Mouse (Mus musculus) liver, adult 2 months (tissue): ENCODE measurements at regions not wholly inside any gene's neighbourhood (a gene's known extent, or its start where the extent isn't known, plus 50 kb on each side); places are given as distances from the start of the nearest gene placed in this dataset.

Experiments
- DNase-seq: peaks from one replicate; pipeline ENCODE4 v3.0.0-alpha.2; 2011; ENCODE audit warnings: low read depth, low spot score; ENCODE audit errors: extremely low read depth
- H3K27ac ChIP-seq: fragments of 200-500 bp; replicated peaks from 2 replicates; pipeline ENCODE4 v1.5.1; 2012; ENCODE audit warnings: low read depth, mild to moderate bottlenecking, control low read depth, inconsistent platforms, low read length; ENCODE audit not compliant: insufficient read depth
- H3K27me3 ChIP-seq: fragments of 200-500 bp; 2 replicates; pipeline ENCODE4 v1.6.1; 2012; ENCODE audit warnings: mild to moderate bottlenecking, moderate library complexity, low read length, inconsistent platforms; ENCODE audit not compliant: control insufficient read depth, insufficient read depth
- H3K36me3 ChIP-seq: fragments of 200-500 bp; 2 replicates; pipeline ENCODE4 v1.6.1; 2012; ENCODE audit warnings: low read length, inconsistent platforms; ENCODE audit not compliant: control insufficient read depth, insufficient read depth
- H3K4me1 ChIP-seq: fragments of 200-500 bp; 2 replicates; pipeline ENCODE4 v1.6.1; 2011; ENCODE audit warnings: low read length; ENCODE audit not compliant: control insufficient read depth, insufficient read depth
- H3K4me3 ChIP-seq: fragments of 200-500 bp; 2 replicates; pipeline ENCODE4 v1.5.1; 2011; ENCODE audit warnings: low read depth, mild to moderate bottlenecking, control low read depth, low read length, moderate library complexity; ENCODE audit not compliant: insufficient read depth
- H3K79me2 ChIP-seq: fragments of 200-500 bp; 2 replicates; pipeline ENCODE4 v1.6.1; 2012; ENCODE audit warnings: inconsistent platforms, mild to moderate bottlenecking, low read length, moderate library complexity; ENCODE audit not compliant: control insufficient read depth, insufficient read depth
- H3K9ac ChIP-seq: fragments of 200-500 bp; 2 replicates; pipeline ENCODE4 v1.6.1; 2012; ENCODE audit warnings: low read depth, mild to moderate bottlenecking, control low read depth, inconsistent platforms, low read length
- CTCF ChIP-seq: fragments of 200-500 bp; IDR thresholded peaks from 2 replicates; pipeline ENCODE4 v1.5.1; 2011; ENCODE audit warnings: low read depth, low read length, control low read depth
- POLR2A ChIP-seq: fragments of 200-500 bp; IDR thresholded peaks from 2 replicates; pipeline ENCODE4 v1.6.1; 2011; ENCODE audit warnings: low read length, control low read depth; ENCODE audit not compliant: insufficient read depth; ENCODE audit errors: extremely low read depth
- WGBS: fragments of 180-500 bp; shearing (Covaris S2); methylation state at CpG from one replicate; pipeline ENCODE4 v1.1.7; 2018; 5-methylcytosine and 5-hydroxymethylcytosine counted together

DNA sequence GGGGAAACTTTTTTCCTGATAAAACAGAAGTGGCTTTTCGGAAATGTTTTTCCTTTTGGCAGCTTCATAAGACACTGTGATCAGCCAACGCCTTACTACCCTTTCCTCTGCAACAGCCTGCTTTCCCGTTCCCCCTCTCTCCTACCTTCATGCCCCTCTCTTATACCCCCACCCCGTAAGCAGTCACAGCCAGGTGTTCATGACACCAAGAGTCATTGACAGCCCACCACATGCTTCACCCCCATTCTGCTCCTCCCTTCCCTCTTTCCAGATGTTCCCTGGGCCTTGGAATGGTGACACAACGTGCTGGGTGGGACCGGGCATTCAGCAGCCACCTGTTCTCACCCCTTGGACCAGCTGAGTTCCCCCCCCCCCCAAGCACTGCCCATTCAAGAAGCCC, 56.5 kb upstream of the Cux1 start:
- 62% methylated on average over 6 of the region's 6 CpGs for WGBS
- no peak for TF ChIP-seq CTCF
- no peak for TF ChIP-seq POLR2A
- Histone ChIP-seq H3K4me1 (no peaks in the 10 kb centered on the region), H3K9ac (no peak overlapping the region), H3K79me2 (no peaks in the 10 kb centered on the region), H3K27ac (no peak overlapping the region), H3K27me3 (peaks cover 4% of the 10 kb centered on the region; the same call in 1 of the 2 replicates), H3K4me3 (no peak overlapping the region), H3K36me3 (no peaks in the 10 kb centered on the region)
- no peak for DNase-seq

DNA sequence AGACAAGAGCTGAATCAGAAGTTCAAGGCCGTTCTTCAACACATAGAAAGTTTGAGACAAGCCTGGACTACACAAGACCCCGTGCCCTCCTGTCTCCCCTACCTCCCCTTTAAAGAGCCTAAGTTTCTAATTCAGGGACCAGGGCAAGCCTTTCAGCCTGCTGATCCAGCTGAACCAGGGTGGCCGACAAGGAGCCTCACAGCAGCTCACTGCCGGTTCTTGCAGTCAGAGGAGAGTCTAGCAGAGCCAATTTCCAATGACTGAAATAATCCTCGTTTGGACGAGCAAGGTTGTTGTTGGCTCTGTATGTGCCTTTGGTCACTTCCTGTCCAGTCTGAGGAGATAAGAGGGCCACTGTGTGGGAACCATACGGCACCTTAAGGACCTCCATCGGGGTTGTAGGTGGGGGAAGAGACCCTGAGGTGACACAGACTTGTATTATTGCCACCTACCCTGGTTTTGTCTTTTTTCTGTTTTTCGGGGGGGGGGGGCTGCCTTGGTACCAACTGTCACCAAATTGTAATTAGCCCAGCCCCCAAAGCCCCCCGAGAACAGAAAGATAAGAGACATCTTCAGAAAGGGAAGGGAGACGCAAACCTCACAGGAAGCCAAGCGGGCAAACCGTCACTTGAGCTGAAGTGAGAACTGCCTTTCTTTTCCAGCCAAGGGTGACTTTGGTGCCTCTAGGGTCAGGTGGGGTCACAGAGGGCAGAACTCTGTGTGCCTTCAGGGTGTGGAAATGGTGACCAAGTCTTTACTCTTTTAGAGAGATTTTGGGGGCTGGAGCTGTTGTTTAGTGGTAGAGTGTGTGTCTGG, 58.1 kb upstream of the Cux1 start:
- WGBS: 66% methylated on average over 13 of the region's 13 CpGs

DNA sequence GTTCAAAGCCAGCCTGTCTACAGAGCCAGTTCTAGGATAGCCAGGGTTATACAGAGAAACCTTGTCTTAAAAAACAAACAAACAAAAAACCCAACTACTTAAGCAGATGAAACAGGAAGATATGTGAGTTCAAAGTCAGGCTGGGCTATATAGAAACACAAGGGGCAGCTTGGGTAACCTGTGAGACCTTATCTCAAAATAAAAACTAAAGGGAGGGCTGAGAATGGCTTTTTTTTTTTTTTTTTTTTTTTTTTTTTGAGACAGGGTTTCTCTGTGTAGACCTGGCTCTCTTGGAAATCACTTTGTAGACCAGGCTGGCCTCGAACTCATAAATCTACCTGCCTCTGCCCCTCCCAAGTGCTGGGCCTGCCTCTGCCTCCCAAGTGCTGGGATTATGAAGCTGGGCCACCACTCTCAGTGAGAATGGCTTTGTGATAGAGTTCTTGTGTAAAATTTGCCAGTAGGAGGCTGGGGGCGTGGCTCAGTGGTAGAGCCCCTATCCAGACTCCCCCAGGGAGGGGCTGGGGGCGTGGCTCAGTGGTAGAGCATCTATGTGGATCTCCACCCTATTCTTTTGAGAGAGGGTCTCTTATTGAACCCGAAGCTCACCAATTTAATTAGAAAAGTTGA, 59.0 kb upstream of the Cux1 start:
- Histone ChIP-seq H3K27ac (no peak overlapping the region), H3K4me3 (no peak overlapping the region), H3K36me3 (no peaks in the 10 kb centered on the region), H3K27me3 (no peaks in the 10 kb centered on the region), H3K9ac (no peak overlapping the region), H3K4me1 (no peaks in the 10 kb centered on the region), H3K79me2 (no peaks in the 10 kb centered on the region)
- TF ChIP-seq POLR2A (no peak), CTCF (no peak)
- no peak for DNase-seq
- 48% methylated on average over 4 of the region's 4 CpGs for WGBS

More for the DNA sequence above, 58.1 kb upstream of the Cux1 start:
- Histone ChIP-seq H3K36me3 (no peaks in the 10 kb centered on the region), H3K4me1 (no peaks in the 10 kb centered on the region), H3K79me2 (no peaks in the 10 kb centered on the region), H3K27ac (no peak overlapping the region), H3K27me3 (no peaks in the 10 kb centered on the region; the same call in 1 of the 2 replicates), H3K4me3 (no peak overlapping the region), H3K9ac (no peak overlapping the region)
- TF ChIP-seq POLR2A (no peak), CTCF (no peak)
- no peak for DNase-seq

DNA sequence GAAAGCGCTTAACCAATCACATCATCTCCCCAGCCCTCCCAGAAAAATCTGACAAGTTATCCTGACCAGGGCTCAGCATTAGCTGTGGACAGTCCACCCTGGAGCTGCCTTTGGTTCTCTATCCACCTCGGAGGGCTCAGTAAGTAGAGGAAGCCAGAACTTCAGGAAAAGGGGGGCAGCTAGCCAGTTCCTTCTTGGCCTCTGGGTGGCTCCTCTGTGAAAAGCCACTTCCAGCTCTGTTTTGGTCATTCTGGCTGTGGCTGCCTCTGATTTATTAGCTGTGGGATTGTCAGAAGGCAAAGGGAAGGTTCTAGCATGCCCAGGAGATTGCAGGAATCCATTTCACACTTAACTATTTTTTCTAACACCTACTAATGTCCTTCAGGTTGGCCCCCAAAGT, 59.6 kb upstream of the Cux1 start:
- no peak for DNase-seq
- no peak for TF ChIP-seq POLR2A
- TF ChIP-seq CTCF: no peak
- H3K27ac ChIP-seq: no peak overlapping the region

DNA sequence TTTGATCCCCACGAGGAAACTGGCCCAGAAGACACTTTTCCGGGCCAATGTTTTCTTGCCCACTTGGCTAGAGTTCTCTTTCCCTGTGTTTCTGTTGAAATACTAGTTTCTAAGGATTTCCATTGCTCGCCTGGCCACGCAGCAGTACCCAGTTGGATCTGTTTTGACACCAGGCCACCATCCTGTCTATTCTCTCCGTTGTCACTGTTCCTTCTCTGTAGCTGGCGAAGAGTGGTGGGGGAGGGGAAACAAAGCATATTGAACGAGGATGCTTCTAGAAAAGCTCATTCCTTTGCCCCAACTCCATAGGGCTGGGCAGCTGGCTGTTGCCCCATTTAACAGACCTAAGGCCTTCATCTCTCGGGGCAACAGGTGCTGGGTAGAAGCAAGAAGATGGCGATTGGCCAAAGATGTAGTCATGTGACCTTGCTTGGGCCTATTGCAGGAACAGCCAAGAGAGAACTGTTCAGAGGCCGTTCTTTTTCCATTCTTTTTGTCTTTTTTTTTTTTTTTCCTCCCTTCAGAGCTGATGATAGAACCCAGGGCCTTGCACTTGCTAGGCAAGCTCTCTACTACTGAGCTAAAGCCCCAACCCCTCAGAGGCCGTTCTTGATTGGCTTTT, 60.5 kb upstream of the Cux1 start:
- Histone ChIP-seq H3K27ac (no peak overlapping the region), H3K27me3 (no peaks in the 10 kb centered on the region), H3K9ac (no peak overlapping the region), H3K4me3 (no peak overlapping the region), H3K79me2 (no peaks in the 10 kb centered on the region), H3K36me3 (no peaks in the 10 kb centered on the region), H3K4me1 (no peaks in the 10 kb centered on the region)
- 55% methylated on average over 11 of the region's 11 CpGs for WGBS
- TF ChIP-seq CTCF (no peak), POLR2A (no peak)
- peak; percentile 34 for DNase-seq

More for the DNA sequence above, 59.6 kb upstream of the Cux1 start:
- Histone ChIP-seq H3K4me3 (no peak overlapping the region), H3K9ac (no peak overlapping the region), H3K27me3 (no peaks in the 10 kb centered on the region), H3K4me1 (no peaks in the 10 kb centered on the region), H3K79me2 (no peaks in the 10 kb centered on the region), H3K36me3 (no peaks in the 10 kb centered on the region)
- 69% methylated on average over 2 of the region's 2 CpGs for WGBS
